Mouse (Mus musculus): ENCODE data around the gene Tmeff1. TPM values are rescaled to one million over a fixed set of nuclear protein-coding genes. Genes with fewer than 3 reads are reported as not detected.

The Tmeff1 gene
- polyA plus RNA-seq, 1 experiment from 2014 or later = 29.4 TPM

DNA sequence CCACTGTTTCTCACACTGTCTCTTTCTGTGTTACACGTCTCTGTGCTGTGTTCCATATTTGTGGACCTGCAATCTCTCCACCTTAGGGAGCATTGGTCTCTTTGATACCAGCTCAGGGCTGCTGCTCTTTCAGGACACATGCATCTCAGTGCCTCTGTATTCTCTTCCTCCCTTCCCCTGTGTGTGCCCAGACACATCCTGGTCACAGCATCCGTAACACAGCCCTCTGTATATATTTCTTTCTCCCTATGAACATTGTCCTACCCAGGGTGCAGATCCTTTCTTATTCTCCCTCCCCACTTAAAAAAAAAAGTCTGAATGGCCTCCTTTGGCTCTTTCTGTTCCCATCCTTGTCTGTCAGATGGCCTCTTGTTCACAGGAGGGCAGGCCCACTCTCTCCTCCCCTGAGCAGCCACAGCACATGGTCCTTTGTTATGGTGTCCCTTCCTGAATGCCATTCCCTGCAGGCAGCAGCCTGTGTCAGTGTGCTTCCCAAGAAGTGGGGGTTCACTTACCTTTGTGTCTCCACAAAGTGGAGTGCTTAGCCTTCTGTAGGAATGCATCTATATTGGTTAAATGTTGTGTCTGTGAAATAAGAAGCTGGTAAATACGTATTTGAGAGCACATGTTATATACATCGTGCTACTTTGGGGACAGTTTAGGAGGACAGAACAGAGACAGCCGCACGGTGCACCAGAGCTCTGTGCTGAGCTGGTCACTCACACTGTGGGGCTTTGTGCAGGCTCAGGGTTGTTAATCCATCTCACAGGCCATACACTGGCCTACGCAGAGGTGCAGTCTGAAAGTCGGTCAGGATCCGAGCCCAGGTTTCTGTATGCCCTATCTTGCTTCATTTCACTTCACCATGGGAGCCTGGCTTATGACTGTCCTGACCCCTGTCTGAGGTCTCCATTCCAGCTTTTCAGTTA, 38.1 kb upstream of the Tmeff1 start:
- 84% methylated on average over 9 of the region's 9 CpGs for WGBS

DNA sequence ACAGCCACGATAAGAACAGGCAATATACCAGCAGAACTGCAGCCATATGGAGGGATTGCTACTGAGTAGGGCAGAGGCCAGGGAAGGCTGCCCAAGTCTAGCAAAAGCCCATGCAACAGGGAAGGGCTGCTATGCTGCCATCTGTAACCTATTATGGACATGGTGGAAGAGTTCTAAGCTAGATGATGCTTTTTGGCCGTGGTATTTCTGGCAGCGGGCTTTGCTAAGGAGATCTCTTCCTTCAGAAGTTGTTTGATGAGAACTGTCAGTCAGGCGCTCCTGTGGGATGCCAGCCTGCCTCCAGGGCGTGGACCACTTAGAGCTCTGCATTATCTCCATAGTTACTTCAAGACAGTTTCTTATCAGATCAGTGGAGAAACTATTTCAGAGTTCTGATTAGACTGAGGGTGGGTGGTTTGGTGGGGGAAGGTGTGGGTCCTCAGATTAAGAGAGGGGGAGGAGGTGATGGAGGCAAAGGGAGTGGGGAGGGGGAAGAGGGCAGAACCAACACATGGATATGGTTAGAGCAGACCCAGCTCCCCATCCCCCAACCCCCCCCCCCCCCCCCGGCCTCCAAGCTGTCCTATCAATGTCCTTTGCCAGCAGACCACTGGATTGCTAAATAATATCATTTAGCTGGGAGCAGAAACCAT, 36.5 kb upstream of the Tmeff1 start:
- Histone ChIP-seq H3K27ac (ENCODE audit: low read length) (no peak overlapping the region), H3K9ac (replicated peaks; ENCODE audit: low read depth) (no peak overlapping the region), H3K4me2 (replicated peaks; ENCODE audit: low read depth, low read length) (no peak overlapping the region), H3K27me3 (replicated peaks; ENCODE audit: insufficient read depth, low read length) (no peaks in the 10 kb centered on the region), H3K9me3 (ENCODE audit: low read length) (no peaks in the 10 kb centered on the region), H3K36me3 (ENCODE audit: insufficient read depth, low read length) (no peaks in the 10 kb centered on the region), H3K4me3 (ENCODE audit: low read depth, low read length) (no peak overlapping the region), H3K4me1 (ENCODE audit: insufficient read depth, low read depth, low read length) (no peaks in the 10 kb centered on the region)
- ATAC-seq = no peak
- no peak for TF ChIP-seq CTCF (IDR thresholded peaks at IDR 0.05)
- no peak for TF ChIP-seq EP300 (IDR thresholded peaks at IDR 0.05)
- 52% methylated on average over 6 of the region's 6 CpGs for WGBS
- no peak for DNase-seq (ENCODE audit: low spot score)

More for the DNA sequence above, 38.1 kb upstream of the Tmeff1 start:
- ATAC-seq (no peak), DNase-seq (ENCODE audit: low spot score) (no peak)
- Histone ChIP-seq H3K36me3 (ENCODE audit: insufficient read depth, low read length) (no peaks in the 10 kb centered on the region), H3K4me2 (replicated peaks; ENCODE audit: low read depth, low read length) (no peak overlapping the region), H3K27me3 (replicated peaks; ENCODE audit: insufficient read depth, low read length) (no peaks in the 10 kb centered on the region), H3K9me3 (ENCODE audit: low read length) (no peaks in the 10 kb centered on the region), H3K27ac (ENCODE audit: low read length) (no peak overlapping the region), H3K9ac (replicated peaks; ENCODE audit: low read depth) (no peak overlapping the region), H3K4me3 (ENCODE audit: low read depth, low read length) (no peak overlapping the region), H3K4me1 (ENCODE audit: insufficient read depth, low read depth, low read length) (peaks cover 8% of the 10 kb centered on the region; the same call in 1 of the 2 replicates)
- TF ChIP-seq CTCF (IDR thresholded peaks at IDR 0.05) = no peak
- no peak for TF ChIP-seq EP300 (IDR thresholded peaks at IDR 0.05)

DNA sequence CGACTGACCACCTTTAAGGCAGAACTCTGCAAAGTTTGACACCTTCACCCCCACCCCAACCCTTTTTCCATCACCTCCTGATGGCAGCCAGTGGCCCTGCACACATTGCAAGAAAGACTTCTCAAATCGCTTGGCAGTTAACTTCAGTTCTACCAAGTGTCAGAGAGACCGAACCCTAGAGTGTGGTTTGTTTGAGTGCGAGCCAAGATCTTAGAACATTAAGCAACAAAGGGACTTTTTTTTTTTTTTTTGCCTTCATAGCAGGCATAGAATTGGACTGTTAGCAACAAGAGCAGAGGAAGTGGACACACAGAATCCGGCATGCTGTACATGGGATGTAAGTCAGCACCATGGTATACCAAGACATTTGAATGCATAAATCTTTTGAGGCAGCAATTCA, 35.3 kb upstream of the Tmeff1 start:
- Histone ChIP-seq H3K4me2 (replicated peaks; ENCODE audit: low read depth, low read length) (no peak overlapping the region), H3K4me3 (ENCODE audit: low read depth, low read length) (no peak overlapping the region), H3K4me1 (ENCODE audit: insufficient read depth, low read depth, low read length) (no peaks in the 10 kb centered on the region), H3K9me3 (ENCODE audit: low read length) (no peaks in the 10 kb centered on the region), H3K36me3 (ENCODE audit: insufficient read depth, low read length) (no peaks in the 10 kb centered on the region), H3K27me3 (replicated peaks; ENCODE audit: insufficient read depth, low read length) (no peaks in the 10 kb centered on the region), H3K27ac (ENCODE audit: low read length) (no peak overlapping the region), H3K9ac (replicated peaks; ENCODE audit: low read depth) (no peak overlapping the region)
- ATAC-seq = peak; percentile 63
- 25% methylated on average over 5 of the region's 5 CpGs for WGBS
- peak; percentile 81 for DNase-seq (ENCODE audit: low spot score)
- peak; percentile 20; the same call in 1 of the 2 replicates for TF ChIP-seq CTCF (IDR thresholded peaks at IDR 0.05)
- no peak for TF ChIP-seq EP300 (IDR thresholded peaks at IDR 0.05)

DNA sequence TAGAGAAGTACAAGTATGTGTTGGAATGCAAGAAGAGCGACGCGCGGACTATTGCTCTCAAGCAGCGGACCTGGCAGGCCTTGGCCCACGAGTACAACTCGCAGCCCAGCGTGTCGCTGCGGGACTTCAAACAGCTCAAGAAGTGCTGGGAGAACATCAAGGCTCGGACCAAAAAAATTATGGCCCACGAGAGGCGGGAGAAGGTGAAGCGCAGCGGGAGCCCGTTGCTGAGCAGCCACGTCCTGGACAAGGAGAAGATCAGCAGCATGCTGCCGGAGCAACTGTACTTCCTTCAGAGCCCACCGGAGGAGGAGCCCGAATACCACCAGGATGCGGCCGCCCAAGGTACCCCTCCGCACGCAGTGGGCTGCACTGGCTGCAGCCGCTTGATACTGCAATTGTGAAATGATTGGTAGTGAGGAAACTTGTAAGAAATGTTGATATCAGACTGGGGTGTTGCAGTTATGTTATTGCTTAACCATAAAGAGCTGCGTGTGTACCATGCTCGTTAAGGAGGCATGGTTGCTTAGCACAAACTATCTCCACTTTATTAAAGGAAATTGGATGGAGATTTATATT, 32.4 kb upstream of the Tmeff1 start:
- ATAC-seq = no peak
- Histone ChIP-seq H3K4me2 (replicated peaks; ENCODE audit: low read depth, low read length) (no peak overlapping the region), H3K9me3 (ENCODE audit: low read length) (no peaks in the 10 kb centered on the region), H3K27ac (ENCODE audit: low read length) (no peak overlapping the region), H3K27me3 (replicated peaks; ENCODE audit: insufficient read depth, low read length) (no peaks in the 10 kb centered on the region), H3K9ac (replicated peaks; ENCODE audit: low read depth) (no peak overlapping the region), H3K36me3 (ENCODE audit: insufficient read depth, low read length) (no peaks in the 10 kb centered on the region), H3K4me3 (ENCODE audit: low read depth, low read length) (no peak overlapping the region), H3K4me1 (ENCODE audit: insufficient read depth, low read depth, low read length) (no peaks in the 10 kb centered on the region)
- DNase-seq (ENCODE audit: low spot score) = peak; percentile 25
- 84% methylated on average over 27 of the region's 27 CpGs for WGBS
- no peak for TF ChIP-seq EP300 (IDR thresholded peaks at IDR 0.05)
- TF ChIP-seq CTCF (IDR thresholded peaks at IDR 0.05) = no peak

DNA sequence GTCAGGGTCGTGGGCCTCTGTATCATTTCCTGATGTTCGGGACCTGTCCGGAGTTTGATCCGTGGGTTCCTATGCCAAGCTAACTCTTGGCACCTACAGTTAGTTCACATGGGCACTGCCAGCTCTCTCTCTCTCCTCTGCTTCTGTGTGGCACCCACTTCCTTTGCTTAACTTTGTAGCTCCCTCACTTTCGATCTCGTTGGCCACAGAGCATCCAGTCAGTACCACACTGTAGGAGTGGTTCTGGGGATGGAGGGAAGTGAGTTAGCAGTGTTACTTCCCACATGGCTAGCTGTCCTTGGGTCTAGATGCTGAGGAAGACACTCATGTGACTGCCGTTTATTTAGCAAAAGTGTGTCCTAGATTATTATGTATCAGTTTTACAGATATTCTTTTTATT, 30.8 kb upstream of the Tmeff1 start:
- ATAC-seq (no peak), DNase-seq (ENCODE audit: low spot score) (no peak)
- Histone ChIP-seq H3K4me3 (ENCODE audit: low read depth, low read length) (no peak overlapping the region), H3K27me3 (replicated peaks; ENCODE audit: insufficient read depth, low read length) (no peaks in the 10 kb centered on the region), H3K27ac (ENCODE audit: low read length) (no peak overlapping the region), H3K9me3 (ENCODE audit: low read length) (no peaks in the 10 kb centered on the region), H3K36me3 (ENCODE audit: insufficient read depth, low read length) (no peaks in the 10 kb centered on the region), H3K4me1 (ENCODE audit: insufficient read depth, low read depth, low read length) (no peaks in the 10 kb centered on the region), H3K4me2 (replicated peaks; ENCODE audit: low read depth, low read length) (no peak overlapping the region), H3K9ac (replicated peaks; ENCODE audit: low read depth) (no peak overlapping the region)
- no peak for TF ChIP-seq EP300 (IDR thresholded peaks at IDR 0.05)
- TF ChIP-seq CTCF (IDR thresholded peaks at IDR 0.05) = no peak
- WGBS = 82% methylated on average over 7 of the region's 7 CpGs

DNA sequence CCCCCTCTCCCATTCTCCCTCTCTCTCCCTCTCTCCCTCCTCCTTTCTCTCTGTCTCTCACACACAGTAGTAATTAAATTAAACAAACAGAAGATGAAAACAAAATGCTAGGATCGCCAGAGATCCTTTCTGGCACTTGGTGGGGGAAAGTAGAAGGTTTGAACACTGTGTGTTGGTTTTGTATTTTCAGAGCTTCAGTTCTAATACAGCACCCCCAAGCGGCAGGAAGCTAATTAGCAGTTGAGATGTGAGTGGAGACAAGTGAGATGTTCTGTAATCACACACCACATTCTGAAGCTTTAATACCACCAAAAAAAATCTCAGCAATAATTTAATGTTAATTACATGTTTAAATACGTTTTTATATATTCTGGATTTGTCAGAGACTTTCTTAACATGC, 29.2 kb upstream of the Tmeff1 start:
- no peaks in the 10 kb centered on the region for H3K36me3 ChIP-seq (ENCODE audit: insufficient read depth, low read length)
- H3K9ac ChIP-seq (replicated peaks; ENCODE audit: low read depth) = no peak overlapping the region
- H3K27ac ChIP-seq (ENCODE audit: low read length) = no peak overlapping the region
- H3K9me3 ChIP-seq (ENCODE audit: low read length) = no peaks in the 10 kb centered on the region
- DNase-seq (ENCODE audit: low spot score) (peak; percentile 68), ATAC-seq (no peak)
- H3K27me3 ChIP-seq (replicated peaks; ENCODE audit: insufficient read depth, low read length) = no peaks in the 10 kb centered on the region
- no peak overlapping the region for H3K4me2 ChIP-seq (replicated peaks; ENCODE audit: low read depth, low read length)
- H3K4me3 ChIP-seq (ENCODE audit: low read depth, low read length) = no peak overlapping the region
- 18% methylated on average over 3 of the region's 3 CpGs for WGBS
- TF ChIP-seq EP300 (IDR thresholded peaks at IDR 0.05) (no peak), CTCF (IDR thresholded peaks at IDR 0.05) (peak; percentile 75)
- no peaks in the 10 kb centered on the region for H3K4me1 ChIP-seq (ENCODE audit: insufficient read depth, low read depth, low read length)

Measured in lung, postnatal 0 days (tissue).